Mouse (Mus musculus): ENCODE measurements around the gene Mlxip. TPM values are rescaled to one million over a fixed set of nuclear protein-coding genes. Genes with fewer than 3 reads are reported as not detected.
A peak's percentile ranks its signal among the peaks of the same experiment; 100 is the strongest.

Mlxip gene
- polyA plus RNA-seq, 1 experiment, result 7.8 TPM

GRCm38 (mm10) chr5:123436780-123437175, 42.2 kb downstream of the Mlxip start:
- Histone ChIP-seq H3K4me3 (ENCODE audit: insufficient read depth, low read depth, low read length) (no peak overlapping the region), H3K4me1 (ENCODE audit: control insufficient read depth, insufficient read depth, insufficient read length, low read length) (peaks cover 19% of the 10 kb centered on the region), H3K27ac (replicated peaks; ENCODE audit: low read depth, low read length) (no peak overlapping the region)

GRCm38 (mm10) chr5:123438381-123438780, 43.8 kb downstream of the Mlxip start:
- no peak overlapping the region for H3K4me3 ChIP-seq (ENCODE audit: insufficient read depth, low read depth, low read length)
- no peak overlapping the region for H3K27ac ChIP-seq (replicated peaks; ENCODE audit: low read depth, low read length)
- peaks cover 9% of the 10 kb centered on the region for H3K4me1 ChIP-seq (ENCODE audit: control insufficient read depth, insufficient read depth, insufficient read length, low read length)

GRCm38 (mm10) chr5:123439312-123439711, 44.7 kb downstream of the Mlxip start:
- Histone ChIP-seq H3K4me3 (ENCODE audit: insufficient read depth, low read depth, low read length) (no peak overlapping the region), H3K27ac (replicated peaks; ENCODE audit: low read depth, low read length) (no peak overlapping the region), H3K4me1 (ENCODE audit: control insufficient read depth, insufficient read depth, insufficient read length, low read length) (peaks cover 6% of the 10 kb centered on the region)

GRCm38 (mm10) chr5:123439941-123440340, 45.3 kb downstream of the Mlxip start:
- H3K4me1 ChIP-seq (ENCODE audit: control insufficient read depth, insufficient read depth, insufficient read length, low read length), result peaks cover 5% of the 10 kb centered on the region; the same call in 1 of the 2 replicates
- no peak overlapping the region for H3K27ac ChIP-seq (replicated peaks; ENCODE audit: low read depth, low read length)
- H3K4me3 ChIP-seq (ENCODE audit: insufficient read depth, low read depth, low read length), result no peak overlapping the region

GRCm38 (mm10) chr5:123440664-123441063, 46.1 kb downstream of the Mlxip start:
- Histone ChIP-seq H3K4me3 (ENCODE audit: insufficient read depth, low read depth, low read length) (no peak overlapping the region), H3K27ac (replicated peaks; ENCODE audit: low read depth, low read length) (no peak overlapping the region), H3K4me1 (ENCODE audit: control insufficient read depth, insufficient read depth, insufficient read length, low read length) (peaks cover 4% of the 10 kb centered on the region; the same call in 1 of the 2 replicates)

GRCm38 (mm10) chr5:123442283-123442682, 47.7 kb downstream of the Mlxip start:
- Histone ChIP-seq H3K4me3 (ENCODE audit: insufficient read depth, low read depth, low read length) (no peak overlapping the region), H3K27ac (replicated peaks; ENCODE audit: low read depth, low read length) (no peak overlapping the region), H3K4me1 (ENCODE audit: control insufficient read depth, insufficient read depth, insufficient read length, low read length) (no peaks in the 10 kb centered on the region)

GRCm38 (mm10) chr5:123444069-123444468, 49.5 kb downstream of the Mlxip start:
- Histone ChIP-seq H3K4me3 (ENCODE audit: insufficient read depth, low read depth, low read length) (no peak overlapping the region), H3K27ac (replicated peaks; ENCODE audit: low read depth, low read length) (no peak overlapping the region), H3K4me1 (ENCODE audit: control insufficient read depth, insufficient read depth, insufficient read length, low read length) (no peaks in the 10 kb centered on the region)

GRCm38 (mm10) chr5:123444849-123445334, 50.3 kb downstream of the Mlxip start:
- Histone ChIP-seq H3K4me1 (ENCODE audit: control insufficient read depth, insufficient read depth, insufficient read length, low read length) (no peaks in the 10 kb centered on the region), H3K27ac (replicated peaks; ENCODE audit: low read depth, low read length) (no peak overlapping the region)

GRCm38 (mm10) chr5:123451886-123452285, 57.3 kb downstream of the Mlxip start:
- H3K27ac ChIP-seq (replicated peaks; ENCODE audit: low read depth, low read length), result no peak overlapping the region
- H3K4me3 ChIP-seq (ENCODE audit: insufficient read depth, low read depth, low read length), result no peak overlapping the region
- no peaks in the 10 kb centered on the region; the same call in 1 of the 2 replicates for H3K4me1 ChIP-seq (ENCODE audit: control insufficient read depth, insufficient read depth, insufficient read length, low read length)

More at GRCm38 (mm10) chr5:123444849-123445334, 50.3 kb downstream of the Mlxip start:
- no peak overlapping the region for H3K4me3 ChIP-seq (ENCODE audit: insufficient read depth, low read depth, low read length)

GRCm38 (mm10) chr5:123461420-123461819, 66.8 kb downstream of the Mlxip start:
- Histone ChIP-seq H3K4me1 (ENCODE audit: control insufficient read depth, insufficient read depth, insufficient read length, low read length) (no peaks in the 10 kb centered on the region; the same call in 1 of the 2 replicates), H3K4me3 (ENCODE audit: insufficient read depth, low read depth, low read length) (no peak overlapping the region), H3K27ac (replicated peaks; ENCODE audit: low read depth, low read length) (no peak overlapping the region)

GRCm38 (mm10) chr5:123464638-123465037, 70.0 kb downstream of the Mlxip start:
- Histone ChIP-seq H3K4me3 (ENCODE audit: insufficient read depth, low read depth, low read length) (no peak overlapping the region), H3K27ac (replicated peaks; ENCODE audit: low read depth, low read length) (no peak overlapping the region), H3K4me1 (ENCODE audit: control insufficient read depth, insufficient read depth, insufficient read length, low read length) (no peaks in the 10 kb centered on the region)

GRCm38 (mm10) chr5:123470784-123471400, 76.3 kb downstream of the Mlxip start:
- 0 out of 2 replicates have a peak, but pooled peaks cover 4% of the 10 kb centered on the region for H3K4me1 ChIP-seq (ENCODE audit: control insufficient read depth, insufficient read depth, insufficient read length, low read length)
- H3K4me3 ChIP-seq (ENCODE audit: insufficient read depth, low read depth, low read length), result peak overlapping the region; percentile 28
- H3K27ac ChIP-seq (replicated peaks; ENCODE audit: low read depth, low read length), result no peak overlapping the region

- Histone ChIP-seq H3K4me1 (ENCODE audit: control insufficient read depth, insufficient read depth, insufficient read length, low read length) (0 out of 2 replicates have a peak, but pooled peaks cover 4% of the 10 kb centered on the region), H3K27ac (replicated peaks; ENCODE audit: low read depth, low read length) (no peak overlapping the region), H3K4me3 (ENCODE audit: insufficient read depth, low read depth, low read length) (no peak overlapping the region)
Observed at GRCm38 (mm10) chr5:123473817-123474216, 79.2 kb downstream of the Mlxip start.

- Histone ChIP-seq H3K4me3 (ENCODE audit: insufficient read depth, low read depth, low read length) (no peak overlapping the region), H3K4me1 (ENCODE audit: control insufficient read depth, insufficient read depth, insufficient read length, low read length) (peaks cover 11% of the 10 kb centered on the region), H3K27ac (replicated peaks; ENCODE audit: low read depth, low read length) (no peak overlapping the region)
Observed at GRCm38 (mm10) chr5:123487659-123488395, 93.2 kb downstream of the Mlxip start.

GRCm38 (mm10) chr5:123489112-123489785, 94.7 kb downstream of the Mlxip start, which contains the start of the genes Lrrc43 and Il31:
Lrrc43 (plus strand) TSS chr5:123489305.
Il31 (minus strand) TSS chr5:123489489.
- Histone ChIP-seq H3K4me1 (ENCODE audit: control insufficient read depth, insufficient read depth, insufficient read length, low read length) (peaks cover 11% of the 10 kb centered on the region), H3K4me3 (ENCODE audit: insufficient read depth, low read depth, low read length) (no peak within 1 kb of the TSS), H3K27ac (replicated peaks; ENCODE audit: low read depth, low read length) (peak within 1 kb of the TSS; percentile 40; the same call in 1 of the 2 replicates)
